Mouse (Mus musculus) Patski (cell line): ENCODE results near the gene Senp1. TPM values are rescaled to one million over a fixed set of nuclear protein-coding genes. Genes with fewer than 3 reads are reported as not detected.
A peak's percentile ranks its signal among the peaks of the same experiment; 100 is the strongest.

ENCODE experiments used
- ATAC-seq: fragments of 100-300 bp; one replicate; pipeline ENCODE4 v1.8.0; 2021
- CTCF ChIA-PET: fragments of 350-600 bp; sonication (Branson Sonifier 250); formaldehyde crosslinking; loops from one replicate; lab custom pipeline; 2022; ENCODE audit warnings: inconsistent platforms; lab: Charles Lee
- POLR2A ChIA-PET: fragments of 350-600 bp; sonication (Branson Sonifier 250); formaldehyde crosslinking; loops from one replicate; lab custom pipeline; 2022; ENCODE audit warnings: antibody characterized with exemption, inconsistent platforms; lab: Charles Lee
- DNase-seq: peaks from one replicate; pipeline ENCODE4 v3.0.0-alpha.2; 2011; ENCODE audit warnings: low read depth, low spot score
- H3K27me3 ChIP-seq: fragments of 371-371 bp; one replicate; pipeline ENCODE4 v1.5.1; 2021
- CTCF ChIP-seq: fragments of 100-300 bp; IDR thresholded peaks from one replicate; pipeline ENCODE4 v1.5.1; 2021
- in situ Hi-C: fragments of 300-500 bp; cut with MboI; formaldehyde crosslinking; loops from 3 replicates; pipeline ENCODE4 v1.11.1; 2018; ENCODE audit warnings: low pct_unique_long_range_greater_than_20kb, mixed read lengths
- polyA plus RNA-seq: library from polyadenylated mRNA; unstranded; gene quantifications from one replicate; pipeline ENCODE4 v1.2.3, GENCODE M21; 2021

Senp1 gene
- polyA plus RNA-seq, 1 experiment from 2014 or later: 22.1 TPM

GRCm38 (mm10) chr15:98091841-98092240 lies 1.7 kb downstream of the Senp1 start:
- POLR2A ChIA-PET: interaction anchor here (1.3 to 2.6 kb wide), 2 partner anchors 16 to 82 kb away, joined by 3 to 7 read pairs; no protein-coding TSS in a partner anchor
- CTCF ChIA-PET: interaction anchor here (1.0 to 1.3 kb wide), 3 partner anchors 14 to 82 kb away, joined by 3 to 5 read pairs (median 3); no protein-coding TSS in a partner anchor
- DNase-seq: no peak
- TF ChIP-seq CTCF: no peak
- in situ Hi-C loops: loop anchor here (5.0 to 10.0 kb wide), 2 partner anchors 60 to 293 kb away; partner anchors contain the start of gene Olfr283
- H3K27me3 ChIP-seq: no peaks in the 10 kb centered on the region
- no peak for ATAC-seq

GRCm38 (mm10) chr15:98089421-98090183 lies 3.9 kb downstream of the Senp1 start:
- no peak for DNase-seq
- POLR2A ChIA-PET: no interaction called here
- peak; percentile 85 for TF ChIP-seq CTCF
- CTCF ChIA-PET: interaction anchor here (1.3 to 2.1 kb wide), 7 partner anchors 11 to 63 kb away, joined by 3 to 7 read pairs (median 4); no protein-coding TSS in a partner anchor
- no peaks in the 10 kb centered on the region for H3K27me3 ChIP-seq
- no peak for ATAC-seq
- in situ Hi-C loops: loop anchor here (5.0 to 10.0 kb wide), 3 partner anchors 63 to 1658 kb away; partner anchors contain the start of gene Olfr283

GRCm38 (mm10) chr15:98088889-98089288 lies 4.7 kb downstream of the Senp1 start:
- no peak for ATAC-seq
- DNase-seq: no peak
- ChIA-PET POLR2A (no interaction called here), CTCF (interaction anchor here (1.3 to 2.1 kb wide), 5 partner anchors 11 to 64 kb away, joined by 3 to 6 read pairs (median 4); no protein-coding TSS in a partner anchor)
- in situ Hi-C loops: loop anchor here (5.0 kb wide), 1 partner anchor 1658 kb away; no protein-coding TSS in a partner anchor
- no peaks in the 10 kb centered on the region for H3K27me3 ChIP-seq
- no peak for TF ChIP-seq CTCF

- in situ Hi-C loops: no loop called here
- POLR2A ChIA-PET: no interaction called here
- no peak for ATAC-seq
- H3K27me3 ChIP-seq: no peaks in the 10 kb centered on the region
- TF ChIP-seq CTCF: no peak
- no peak for DNase-seq
- CTCF ChIA-PET: interaction anchor here (0.8 to 2.2 kb wide), 3 partner anchors 12 to 101 kb away, joined by 3 to 8 read pairs (median 3); partner anchors contain the start of gene Pfkm
These were observed 16.6 kb downstream of the Senp1 start for GRCm38 (mm10) chr15:98076901-98077300.

- no peak for DNase-seq
- ChIA-PET POLR2A (no interaction called here), CTCF (interaction anchor here (1.2 to 1.6 kb wide), 2 partner anchors 9 to 10 kb away, joined by 3 read pairs; no protein-coding TSS in a partner anchor)
- H3K27me3 ChIP-seq: no peaks in the 10 kb centered on the region
- in situ Hi-C loops: no loop called here
- TF ChIP-seq CTCF: no peak
- no peak for ATAC-seq
These were observed 18.5 kb downstream of the Senp1 start for GRCm38 (mm10) chr15:98075034-98075433.

GRCm38 (mm10) chr15:98074521-98074920 lies 19.0 kb downstream of the Senp1 start:
- no peaks in the 10 kb centered on the region for H3K27me3 ChIP-seq
- POLR2A ChIA-PET: no interaction called here
- CTCF ChIA-PET: interaction anchor here (1.0 to 1.6 kb wide), 3 partner anchors 9 to 17 kb away, joined by 3 read pairs; no protein-coding TSS in a partner anchor
- no peak for ATAC-seq
- no peak for TF ChIP-seq CTCF
- in situ Hi-C loops: no loop called here
- no peak for DNase-seq

- H3K27me3 ChIP-seq: no peaks in the 10 kb centered on the region
- no peak for DNase-seq
- CTCF ChIA-PET: no interaction called here
- no peak for ATAC-seq
- POLR2A ChIA-PET: no interaction called here
- no peak for TF ChIP-seq CTCF
- in situ Hi-C loops: no loop called here
These were observed 23.2 kb downstream of the Senp1 start for GRCm38 (mm10) chr15:98070376-98070775.

- TF ChIP-seq CTCF: no peak
- ChIA-PET CTCF (no interaction called here), POLR2A (no interaction called here)
- ATAC-seq (no peak), DNase-seq (no peak)
- H3K27me3 ChIP-seq: no peaks in the 10 kb centered on the region
- in situ Hi-C loops: no loop called here
These were observed 23.8 kb downstream of the Senp1 start for GRCm38 (mm10) chr15:98069566-98070245.

- DNase-seq (no peak), ATAC-seq (no peak)
- no peaks in the 10 kb centered on the region for H3K27me3 ChIP-seq
- POLR2A ChIA-PET: no interaction called here
- CTCF ChIA-PET: no interaction called here
- no peak for TF ChIP-seq CTCF
- in situ Hi-C loops: no loop called here
These were observed 25.0 kb downstream of the Senp1 start for GRCm38 (mm10) chr15:98068506-98068905.

GRCm38 (mm10) chr15:98067492-98067891 lies 26.1 kb downstream of the Senp1 start:
- ChIA-PET POLR2A (no interaction called here), CTCF (no interaction called here)
- ATAC-seq (no peak), DNase-seq (no peak)
- in situ Hi-C loops: no loop called here
- no peak for TF ChIP-seq CTCF
- no peaks in the 10 kb centered on the region for H3K27me3 ChIP-seq
